Mouse (Mus musculus): ENCODE data around the gene Fry.

DNA sequence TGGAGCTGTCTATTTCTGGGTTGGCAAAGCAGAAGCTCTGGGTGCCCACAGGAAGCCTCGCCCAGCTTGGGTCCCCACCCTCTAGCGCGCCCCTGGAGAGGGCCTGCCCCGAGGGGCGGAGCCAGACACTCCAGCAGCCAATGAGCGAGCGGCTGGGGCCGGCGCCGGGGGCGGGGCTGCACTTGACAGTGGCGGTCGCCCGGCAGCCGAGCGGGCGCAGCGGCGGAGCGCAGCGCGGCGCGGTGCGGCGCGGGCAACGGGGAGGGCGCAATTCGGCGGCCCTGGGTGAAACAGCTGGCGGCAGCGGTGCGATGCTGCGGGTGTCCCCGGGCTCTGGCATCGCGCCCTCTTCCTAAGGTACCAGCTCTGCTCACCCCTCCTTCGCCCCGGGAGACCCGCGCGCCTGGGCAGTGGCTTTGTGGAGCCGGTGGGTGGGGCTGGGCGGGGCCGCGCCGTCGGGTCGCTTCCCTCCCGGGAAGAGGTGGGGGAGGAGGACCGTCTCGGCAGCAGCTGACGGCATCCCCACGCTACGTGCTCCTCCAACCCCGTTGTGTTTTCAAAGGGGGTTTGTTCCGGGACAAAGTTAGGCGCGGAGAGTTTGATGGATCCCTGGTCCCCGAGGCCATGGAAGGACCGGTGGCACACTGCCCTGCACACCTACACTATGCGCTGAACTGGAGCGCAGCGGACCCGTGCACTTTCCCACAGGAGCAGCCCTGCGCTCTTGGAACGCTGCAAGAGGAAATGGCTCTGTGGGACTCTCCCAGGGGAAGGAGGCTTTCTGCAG lies at the start of gene Fry:
- no peak for TF ChIP-seq CTCF (IDR thresholded peaks at IDR 0.05; ENCODE audit: extremely low read depth, insufficient read depth, low read length)
- no peak for TF ChIP-seq POLR2A (IDR thresholded peaks at IDR 0.05; ENCODE audit: extremely low read depth, insufficient read depth, low read length)
